Mouse (Mus musculus) left cerebral cortex, postnatal 10 days (tissue): ENCODE results near the gene Rexo1. TPM values are rescaled to one million over a fixed set of nuclear protein-coding genes. Genes with fewer than 3 reads are reported as not detected.

Experiments
- DNase-seq, 2 experiments: peaks; one replicate each; pipeline ENCODE4 v3.0.0; 2021 to 2022; ENCODE audit warnings: low spot score in 2 of 2, mixed read lengths in 1 of 2; ENCODE audit errors: extremely low spot score in 1 of 2
- intact Hi-C: fragments of 180-260 bp; cut with DNase I; formaldehyde crosslinking; loops from one replicate; pipeline ENCODE4 v1.15.1; 2025
- total RNA-seq, 2 experiments: library from RNA; stranded (reverse); gene quantifications; 2 replicates each; pipeline ENCODE4 v1.2.3; 2021

The Rexo1 gene
- total RNA-seq, 2 experiments from 2014 or later: 49.5 to 49.6 TPM

DNA sequence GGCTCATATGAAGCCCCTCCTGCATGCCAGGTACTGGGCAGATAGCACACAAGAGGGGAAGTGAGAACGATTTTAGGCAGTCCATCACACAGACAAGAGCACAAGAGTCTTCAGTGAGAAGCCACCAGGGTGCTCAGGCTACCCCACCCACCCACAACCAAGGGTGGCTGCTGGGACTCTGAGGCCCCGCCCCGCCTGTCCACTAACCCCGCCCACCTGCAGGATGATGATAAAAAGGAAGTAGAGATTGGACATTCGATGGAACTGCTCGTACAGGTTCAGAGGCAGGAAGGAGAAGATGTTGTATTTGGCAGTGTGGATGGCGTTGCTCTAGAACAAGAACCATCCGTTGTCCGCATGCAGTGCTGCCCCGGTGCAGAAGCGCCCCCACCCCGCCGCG lies 26.3 kb downstream of the Rexo1 start:
- intact Hi-C loops: no loop called here

DNA sequence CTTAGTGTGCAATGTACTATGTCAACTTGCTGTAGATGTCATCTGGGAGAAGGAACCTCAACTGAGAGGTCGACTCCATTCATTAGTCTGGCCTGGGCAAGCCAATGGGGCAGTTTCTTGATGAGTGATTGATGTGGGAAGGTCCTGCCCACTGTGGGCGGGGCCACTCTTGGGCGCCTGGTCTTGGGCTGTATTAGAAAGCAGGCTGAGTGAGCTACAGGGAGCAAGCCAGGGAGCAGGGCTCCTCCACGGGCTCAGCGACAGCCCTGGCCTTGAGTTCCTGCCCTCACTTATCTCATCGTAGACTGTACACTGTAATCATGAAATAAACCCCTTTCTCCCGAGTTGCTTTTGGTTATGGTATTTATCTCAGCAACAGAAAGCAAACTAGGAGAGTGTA lies 27.7 kb downstream of the Rexo1 start:
- intact Hi-C loops: no loop called here
- DNase-seq: no peak

More for the DNA sequence above, 26.3 kb downstream of the Rexo1 start:
- no peak for DNase-seq

DNA sequence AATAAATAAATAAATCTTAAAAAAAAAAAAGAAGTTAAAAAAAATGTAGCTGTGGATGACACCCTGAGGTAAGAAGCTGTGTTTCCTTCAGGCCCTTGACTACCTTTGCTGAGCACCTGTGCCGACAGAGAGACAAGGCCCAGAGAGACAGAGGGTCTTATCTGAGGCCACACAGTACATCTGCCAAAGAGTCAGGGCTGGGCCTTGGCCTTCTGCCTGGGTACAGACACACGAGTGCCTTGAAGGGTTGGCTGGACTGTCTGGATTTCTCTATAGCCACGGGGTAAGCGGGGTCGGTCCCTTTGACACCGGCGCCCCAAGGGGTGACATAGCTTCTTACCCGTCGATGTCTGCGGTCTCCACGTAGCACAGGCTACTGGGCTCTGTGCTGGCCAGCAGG lies 28.6 kb downstream of the Rexo1 start:
- no peak for DNase-seq
- intact Hi-C loops: no loop called here

DNA sequence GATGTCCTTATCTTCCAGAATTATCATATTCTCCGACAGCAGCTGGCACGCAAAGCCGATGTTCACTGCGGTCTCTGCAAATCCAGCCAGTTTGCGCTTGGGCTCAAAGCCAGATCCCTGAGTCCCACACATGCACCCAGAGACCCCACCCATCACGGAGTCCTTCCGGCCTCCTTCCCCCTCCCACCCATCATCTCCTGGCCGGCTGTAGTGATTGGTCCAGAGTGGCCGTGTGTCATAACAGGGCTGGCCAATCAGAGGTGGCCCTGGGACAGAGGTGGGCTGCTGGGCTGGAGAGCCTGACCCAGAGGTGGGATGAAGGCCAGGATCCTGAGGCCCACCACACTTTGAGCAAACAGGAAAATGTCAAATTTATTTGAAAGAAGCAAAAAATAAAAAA lies 35.2 kb downstream of the Rexo1 start:
- no peak for DNase-seq
- intact Hi-C loops: no loop called here

DNA sequence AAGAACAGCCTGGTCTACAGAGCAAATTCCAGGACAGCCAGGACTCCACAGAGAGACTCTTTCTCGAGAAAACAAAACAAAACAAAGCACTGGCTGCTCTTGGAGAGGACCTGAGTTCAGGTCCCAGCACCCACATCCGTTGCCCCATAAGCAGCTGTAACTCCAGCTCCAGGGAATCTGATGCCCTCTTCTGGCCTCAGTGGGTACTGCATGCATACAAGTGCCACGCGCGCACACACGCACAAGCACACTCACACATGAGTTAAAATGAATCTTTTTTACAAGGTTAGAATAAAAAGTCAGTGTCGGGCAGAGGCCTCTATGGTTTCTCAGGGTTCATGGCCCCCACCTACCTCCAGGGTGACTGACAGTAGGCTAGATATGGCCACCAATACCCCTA lies 38.1 kb downstream of the Rexo1 start:
- intact Hi-C loops: no loop called here
- DNase-seq: no peak

DNA sequence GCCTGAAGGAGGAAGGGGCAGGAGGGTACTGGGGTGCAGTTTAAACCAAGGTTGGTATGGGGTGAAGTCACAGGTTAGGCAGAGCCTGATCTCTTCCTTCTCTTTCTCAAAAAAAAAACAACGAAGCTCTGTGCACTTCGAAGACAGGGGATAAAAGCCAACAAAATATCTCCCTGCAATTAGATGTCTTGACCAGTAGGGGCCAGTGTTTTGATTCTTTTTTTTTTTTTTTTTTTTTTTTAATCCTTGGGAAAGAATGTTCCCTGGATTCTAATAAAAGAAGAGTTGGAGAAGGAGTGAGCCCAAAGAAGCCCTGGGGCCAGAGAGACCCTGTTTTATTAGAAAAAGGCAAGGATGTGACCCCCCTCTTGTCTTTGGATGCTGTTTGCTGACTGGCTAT lies 42.1 kb downstream of the Rexo1 start:
- DNase-seq: no peak
- intact Hi-C loops: no loop called here

DNA sequence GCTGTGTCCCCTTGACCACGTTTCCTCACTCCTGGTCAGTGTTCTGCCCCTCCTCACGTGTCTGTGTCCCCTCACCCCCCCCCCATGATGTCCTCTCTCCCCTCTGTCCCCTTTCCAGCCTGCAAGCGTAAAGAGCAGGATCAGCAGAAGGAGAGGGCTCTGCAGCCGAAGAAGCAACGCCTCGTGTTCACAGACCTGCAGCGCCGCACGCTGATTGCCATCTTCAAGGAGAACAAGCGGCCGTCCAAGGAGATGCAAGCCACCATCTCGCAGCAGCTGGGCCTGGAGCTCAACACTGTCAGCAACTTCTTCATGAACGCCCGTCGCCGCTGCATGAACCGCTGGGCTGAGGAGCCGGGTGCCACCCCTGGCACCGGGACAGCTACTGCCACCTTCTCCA lies 47.6 kb downstream of the Rexo1 start:
- intact Hi-C loops: no loop called here

DNA sequence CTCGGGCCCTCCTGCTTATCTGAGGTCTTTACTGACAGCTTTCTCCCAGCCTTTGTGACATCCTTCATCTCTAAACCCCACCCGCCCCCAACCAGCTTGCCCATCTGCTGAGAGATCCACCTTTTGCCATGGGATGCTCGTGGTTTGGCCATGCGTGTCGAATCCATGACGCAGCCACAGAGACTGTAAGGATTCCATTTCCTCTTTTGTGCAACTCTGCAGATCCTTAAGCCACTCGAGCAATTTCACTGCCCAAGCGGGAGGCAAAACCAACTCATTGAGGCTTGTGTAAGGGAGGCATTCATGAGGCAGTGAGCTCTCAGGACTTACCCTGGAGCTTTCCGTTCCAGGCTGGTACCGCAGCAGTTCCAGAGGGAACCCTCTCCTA lies 51.1 kb downstream of the Rexo1 start:
- no peak for DNase-seq
- intact Hi-C loops: no loop called here

More for the DNA sequence above, 47.6 kb downstream of the Rexo1 start:
- DNase-seq: no peak

DNA sequence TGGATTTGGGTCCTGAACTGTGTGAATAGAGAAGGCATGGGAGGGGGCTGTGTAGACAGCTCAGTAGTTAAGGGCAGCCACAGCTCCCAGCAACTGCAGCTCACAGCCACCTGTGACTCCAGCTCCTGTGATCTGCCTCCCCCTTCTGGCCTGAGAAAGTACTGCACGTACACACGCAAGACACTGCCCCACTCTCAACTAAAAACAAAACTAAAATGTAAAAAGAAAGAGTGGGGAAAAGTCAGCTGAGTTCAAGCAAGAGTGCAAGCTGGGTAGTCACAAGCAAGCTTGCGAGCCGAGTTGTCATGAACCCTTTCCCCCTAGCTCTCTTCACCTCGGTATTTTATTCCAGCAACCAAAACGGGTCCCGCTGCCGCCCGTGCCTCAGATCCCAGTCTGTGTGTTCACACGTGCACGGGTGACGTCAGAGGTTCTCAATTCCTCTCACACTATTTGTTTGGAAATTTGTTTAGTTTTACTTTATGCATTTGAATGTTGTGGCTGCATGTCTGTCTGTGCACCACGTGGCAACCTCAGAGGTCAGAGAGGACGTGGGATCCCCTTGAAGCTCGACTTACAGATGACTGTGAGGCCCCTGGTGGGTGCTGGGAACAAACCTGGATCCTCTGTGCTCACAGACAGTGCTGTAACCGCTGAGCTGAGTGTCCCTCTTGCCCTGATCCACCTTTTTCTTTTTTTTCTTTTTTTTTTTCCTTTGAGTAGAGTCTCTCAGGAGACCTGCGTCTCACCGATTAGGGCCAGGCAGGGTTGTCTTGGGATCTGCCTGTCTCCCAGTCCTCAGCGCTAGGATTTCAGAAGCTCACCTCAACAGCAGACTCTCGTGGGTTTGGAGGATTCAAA lies 51.7 kb downstream of the Rexo1 start:
- DNase-seq: peak; percentile 61 to 82
- intact Hi-C loops: loop anchor here (2.0 to 10.0 kb wide), 3 partner anchors 63 to 165 kb away; partner anchors contain the start of gene Adamtsl5

DNA sequence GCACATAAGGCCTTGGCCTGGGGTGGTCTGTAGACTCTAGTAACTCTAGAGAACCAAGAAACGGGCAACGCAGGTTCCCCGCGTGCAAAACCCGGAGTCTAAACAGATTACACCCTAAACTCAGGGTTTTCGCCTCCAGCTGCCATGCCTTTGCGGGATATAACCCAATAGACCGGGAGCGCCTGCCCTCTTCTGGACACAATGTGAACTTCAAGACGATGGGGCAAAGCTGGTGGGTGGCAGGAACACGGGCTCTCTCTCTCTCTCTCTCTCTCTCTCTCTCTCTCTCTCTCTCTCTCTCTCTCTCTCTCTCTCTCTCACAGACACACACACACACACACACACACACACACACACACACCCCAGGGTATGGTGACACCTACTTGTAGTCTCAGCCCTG lies 55.1 kb downstream of the Rexo1 start:
- intact Hi-C loops: loop anchor here (10.0 kb wide), 2 partner anchors 131 to 161 kb away; partner anchors contain the start of gene Adamtsl5
- DNase-seq: peak in 1 of 2 experiments; percentile 67

DNA sequence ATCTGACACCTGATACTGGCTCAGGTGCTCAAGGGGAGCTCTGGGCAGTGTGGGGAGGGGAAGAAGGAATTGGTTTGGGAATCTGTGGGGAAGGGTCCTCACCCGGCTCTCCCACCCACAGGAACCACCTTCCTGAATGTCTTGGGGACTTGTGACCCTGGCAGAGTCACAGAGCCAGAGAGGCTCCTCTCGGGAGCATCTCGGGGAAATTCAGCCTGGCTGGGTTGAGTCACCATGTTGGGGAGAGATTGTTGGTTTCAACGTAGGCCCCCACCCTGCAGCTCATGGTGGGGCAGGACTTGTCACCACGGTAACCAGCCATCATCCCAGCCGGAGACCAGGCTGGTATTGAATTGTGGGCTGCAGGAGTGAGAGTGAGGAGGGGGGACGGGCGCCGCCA lies 56.6 kb downstream of the Rexo1 start:
- intact Hi-C loops: loop anchor here (10.0 kb wide), 2 partner anchors 130 to 160 kb away; partner anchors contain the start of gene Adamtsl5
- no peak for DNase-seq

DNA sequence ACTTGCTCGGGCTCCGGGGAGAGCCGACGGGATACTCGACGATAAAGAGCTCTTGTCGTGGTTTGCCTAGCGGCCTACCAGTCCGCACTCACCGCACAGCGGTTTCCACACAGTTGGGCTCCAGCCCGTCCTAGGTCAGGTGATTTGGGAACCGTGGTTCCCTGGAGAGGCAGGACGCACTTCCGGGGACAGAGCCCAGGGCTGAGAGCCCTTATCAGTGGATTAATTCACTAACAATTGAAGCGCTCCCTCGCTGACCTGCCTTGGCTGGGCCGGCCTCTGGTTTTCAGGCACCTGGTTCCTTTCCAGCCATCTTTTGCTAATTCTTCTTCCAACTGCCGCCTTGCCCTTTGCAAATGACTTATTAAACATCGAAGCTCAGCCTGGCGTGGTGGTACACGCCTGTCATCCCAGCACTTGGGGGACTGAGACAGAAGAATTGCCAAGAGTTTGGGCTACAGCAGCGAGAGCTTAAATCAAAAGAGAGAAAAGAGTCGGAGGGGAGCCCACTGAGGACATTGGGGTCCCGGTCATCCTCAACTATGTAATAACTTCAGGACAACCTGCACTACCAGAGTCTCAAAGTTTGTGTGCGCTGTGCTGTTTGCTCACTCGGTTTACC lies 57.6 kb downstream of the Rexo1 start:
- no peak for DNase-seq
- intact Hi-C loops: loop anchor here (10.0 kb wide), 2 partner anchors 129 to 159 kb away; partner anchors contain the start of gene Adamtsl5

DNA sequence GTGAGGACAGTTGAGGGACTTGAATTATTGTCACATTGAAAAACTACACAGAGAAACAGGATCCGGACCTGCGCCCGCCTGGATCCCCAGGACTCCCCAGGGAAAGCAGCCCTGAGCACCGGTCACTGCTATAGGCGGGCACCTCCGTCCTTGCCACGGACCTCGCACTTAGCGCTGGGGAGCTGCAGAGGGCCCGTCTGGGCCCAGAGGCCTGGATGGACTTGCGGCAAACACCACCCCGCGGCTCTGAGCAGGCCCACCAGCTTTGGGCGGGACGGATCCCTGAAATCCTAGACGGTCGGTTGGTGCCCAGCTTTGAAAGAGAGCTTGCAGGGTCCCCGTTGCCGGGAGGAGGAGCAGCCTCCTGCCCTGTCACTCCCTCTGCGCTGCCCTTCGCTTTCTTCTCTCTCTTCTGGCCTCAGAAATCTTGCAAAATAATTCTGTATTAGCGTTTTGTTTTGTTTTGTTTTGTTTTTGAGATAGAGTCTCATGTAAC lies 58.5 kb downstream of the Rexo1 start:
- intact Hi-C loops: loop anchor here (10.0 kb wide), 2 partner anchors 128 to 158 kb away; partner anchors contain the start of gene Adamtsl5
- DNase-seq: no peak

DNA sequence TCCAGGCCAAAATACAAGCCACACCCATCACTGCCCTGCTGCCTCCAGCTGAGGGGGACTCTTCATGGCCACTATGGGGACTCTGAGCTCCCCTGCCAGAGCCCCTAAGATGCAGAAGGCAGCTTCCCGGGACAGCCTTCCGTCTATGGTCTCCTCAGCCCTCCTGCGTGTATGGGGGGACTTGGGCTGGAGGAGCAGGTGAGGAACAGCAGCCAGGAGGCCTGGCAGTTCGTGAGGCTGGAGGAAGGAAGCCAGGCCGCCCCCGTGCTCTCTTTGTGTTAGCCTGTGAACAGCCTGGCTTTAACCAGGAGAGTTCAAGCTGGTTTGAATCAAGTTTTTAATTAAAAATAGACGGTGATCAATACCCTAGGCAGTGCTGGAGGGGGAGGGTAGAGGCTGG lies 59.1 kb downstream of the Rexo1 start:
- intact Hi-C loops: loop anchor here (10.0 kb wide), 2 partner anchors 127 to 157 kb away; partner anchors contain the start of gene Adamtsl5

DNA sequence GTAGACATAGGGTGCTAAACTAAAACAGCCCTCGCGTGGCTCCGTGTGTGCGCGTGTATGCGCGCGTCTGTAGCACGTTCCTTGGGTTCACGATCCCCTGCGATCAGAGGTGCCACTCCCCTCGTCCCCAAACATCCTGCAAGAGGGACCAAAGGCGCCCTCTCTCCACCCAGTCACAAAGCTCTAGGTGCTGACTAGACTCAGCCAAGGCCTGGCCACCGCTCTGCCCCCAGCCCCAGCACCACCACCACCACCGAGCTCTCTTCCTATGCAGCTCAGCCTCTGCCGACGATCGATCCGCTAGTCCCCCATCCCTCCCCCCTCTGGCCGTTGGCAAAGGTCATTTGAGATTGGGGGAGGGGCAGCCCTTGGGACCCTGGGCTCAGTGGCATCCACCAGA lies 64.9 kb downstream of the Rexo1 start:
- intact Hi-C loops: no loop called here
- DNase-seq: no peak

More for the DNA sequence above, 59.1 kb downstream of the Rexo1 start:
- DNase-seq: no peak

DNA sequence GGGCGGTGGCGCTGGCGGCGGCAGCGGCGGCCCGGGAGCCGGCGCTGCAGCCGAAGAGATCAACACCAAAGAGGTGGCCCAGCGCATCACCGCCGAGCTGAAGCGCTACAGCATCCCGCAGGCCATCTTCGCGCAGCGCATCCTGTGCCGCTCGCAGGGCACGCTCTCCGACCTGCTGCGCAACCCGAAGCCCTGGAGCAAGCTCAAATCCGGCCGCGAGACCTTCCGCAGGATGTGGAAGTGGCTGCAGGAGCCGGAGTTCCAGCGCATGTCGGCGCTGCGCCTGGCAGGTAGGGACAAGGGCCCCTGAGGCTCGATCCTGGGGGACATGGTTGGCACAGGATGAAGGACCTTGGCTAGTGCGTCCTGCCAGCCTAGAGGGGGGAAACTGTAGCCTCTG lies 65.5 kb downstream of the Rexo1 start:
- intact Hi-C loops: no loop called here

DNA sequence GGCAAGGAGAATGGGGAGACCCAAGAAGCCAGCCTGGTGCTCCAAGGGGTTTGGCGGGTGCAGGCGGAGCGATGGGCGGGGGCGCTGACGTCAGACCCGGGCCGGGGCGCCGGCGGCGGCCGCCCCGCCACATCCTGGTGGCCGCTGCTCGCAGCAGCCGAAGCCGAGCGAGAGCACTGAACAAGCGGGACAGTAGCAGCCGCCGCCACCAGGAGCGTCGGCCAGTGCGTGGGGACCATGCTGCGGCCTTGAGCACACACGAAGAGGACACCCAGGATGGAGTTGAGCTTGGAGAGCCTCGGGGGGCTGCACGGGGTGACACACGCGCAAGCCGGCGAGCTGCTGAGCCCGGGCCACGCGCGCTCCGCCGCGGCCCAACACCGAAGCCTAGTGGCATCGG lies 66.6 kb downstream of the Rexo1 start, which contains the start of gene Onecut3:
Gene Onecut3, plus strand, starts transcription at position 104 of the 400 bp plus-strand sequence.
- intact Hi-C loops: no loop called here

More for the DNA sequence above, 65.5 kb downstream of the Rexo1 start:
- no peak for DNase-seq

More for the DNA sequence above, 66.6 kb downstream of the Rexo1 start, which contains the start of gene Onecut3:
- DNase-seq: no peak
